Mouse (Mus musculus): ENCODE measurements at regions not wholly inside any gene's neighbourhood (a gene's known extent, or its start where the extent isn't known, plus 50 kb on each side); places are given as distances from the start of the nearest gene placed in this dataset.
A peak's percentile ranks its signal among the peaks of the same experiment; 100 is the strongest.
"Not testable (repeated sequence)": the region's sequence is repeated elsewhere in the genome, so short reads cannot be mapped to it uniquely, and the experiment has no call there.

GRCm38 (mm10) chr16:8246445-8246844 is 178.5 kb downstream of the Tmem114 start:
- DNase-seq (ENCODE audit: low read depth, low spot score), result no peak

GRCm38 (mm10) chr16:8245612-8246011 is 179.3 kb downstream of the Tmem114 start:
- DNase-seq (ENCODE audit: low read depth, low spot score), result no peak

GRCm38 (mm10) chr16:8234351-8234750 is 190.6 kb downstream of the Tmem114 start:
- no peak for DNase-seq (ENCODE audit: low read depth, low spot score)

GRCm38 (mm10) chr16:8232079-8232478 is 192.9 kb downstream of the Tmem114 start:
- no peak for DNase-seq (ENCODE audit: low read depth, low spot score)

GRCm38 (mm10) chr16:8223625-8224300 is 201.2 kb downstream of the Tmem114 start:
- peak; percentile 73 for DNase-seq (ENCODE audit: low read depth, low spot score)

GRCm38 (mm10) chr16:8208251-8209181 is 216.4 kb downstream of the Tmem114 start:
- no peak for DNase-seq (ENCODE audit: low read depth, low spot score)

GRCm38 (mm10) chr16:8205014-8205413 is 219.9 kb downstream of the Tmem114 start:
- no peak for DNase-seq (ENCODE audit: low read depth, low spot score)

- DNase-seq (ENCODE audit: low read depth, low spot score), result no peak
Observed at GRCm38 (mm10) chr16:8201306-8201705, 223.6 kb downstream of the Tmem114 start.

DNA sequence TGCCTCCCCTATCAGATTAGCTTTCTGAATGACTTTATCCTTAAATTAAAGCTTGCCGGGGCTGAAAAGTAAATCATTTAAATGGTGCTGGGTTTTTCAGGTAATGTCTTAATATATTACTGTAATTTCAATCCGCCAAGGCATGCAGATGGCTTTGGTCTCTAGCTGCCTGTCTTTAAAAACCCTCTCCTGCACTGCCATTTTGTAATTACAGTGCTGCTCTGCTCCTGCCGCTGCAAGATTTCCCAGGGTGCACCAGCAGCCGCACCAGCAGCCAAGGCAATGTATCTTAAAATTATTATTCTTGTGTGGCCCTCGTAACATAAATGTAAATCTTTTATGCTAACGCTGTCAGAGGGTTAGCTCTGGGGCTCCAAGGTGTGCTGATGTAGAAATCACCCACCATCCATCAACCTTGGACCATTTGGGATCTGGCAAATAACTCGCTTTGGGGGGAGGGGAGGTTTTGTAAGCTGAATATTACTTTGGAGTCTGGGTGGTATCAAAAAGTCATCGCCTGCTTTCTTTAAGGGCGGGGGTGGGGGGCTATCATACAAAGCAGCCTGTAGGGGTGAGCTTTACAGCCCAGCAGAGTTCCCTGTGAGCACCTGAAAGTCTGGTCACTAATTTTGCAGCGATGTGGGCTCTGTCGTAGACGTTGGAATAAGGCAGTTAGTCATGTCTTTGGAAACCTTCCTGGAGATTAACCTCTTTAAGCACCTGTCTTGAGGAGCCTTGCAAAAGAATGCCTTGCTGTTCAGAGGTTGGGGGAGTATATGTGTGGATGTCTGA is 226.0 kb downstream of the Tmem114 start:
- DNase-seq (ENCODE audit: low read depth, low spot score), result peak; percentile 49

- no peak for DNase-seq (ENCODE audit: low read depth, low spot score)
Observed at GRCm38 (mm10) chr16:8189472-8190240, 235.3 kb downstream of the Tmem114 start.

DNA sequence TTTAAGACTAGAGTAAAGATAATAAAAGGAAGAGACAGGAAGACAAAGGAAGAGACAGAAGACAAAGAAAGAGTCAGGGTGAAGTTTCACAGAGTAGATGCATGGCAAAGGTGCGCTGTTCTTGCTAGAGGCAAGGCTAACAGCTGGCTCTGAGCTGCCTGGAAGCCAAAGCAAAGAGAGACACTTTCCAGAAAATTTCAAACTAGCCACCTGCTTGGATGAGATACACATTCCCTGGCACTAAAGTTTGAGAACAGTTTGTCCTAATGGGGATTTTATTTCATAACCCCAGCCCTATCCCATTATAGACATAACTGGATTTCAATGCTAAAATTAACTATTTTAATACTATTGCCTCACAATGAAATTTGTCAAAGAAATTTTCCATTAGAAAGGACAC is 235.9 kb downstream of the Tmem114 start:
- no peak for DNase-seq (ENCODE audit: low read depth, low spot score)

DNA sequence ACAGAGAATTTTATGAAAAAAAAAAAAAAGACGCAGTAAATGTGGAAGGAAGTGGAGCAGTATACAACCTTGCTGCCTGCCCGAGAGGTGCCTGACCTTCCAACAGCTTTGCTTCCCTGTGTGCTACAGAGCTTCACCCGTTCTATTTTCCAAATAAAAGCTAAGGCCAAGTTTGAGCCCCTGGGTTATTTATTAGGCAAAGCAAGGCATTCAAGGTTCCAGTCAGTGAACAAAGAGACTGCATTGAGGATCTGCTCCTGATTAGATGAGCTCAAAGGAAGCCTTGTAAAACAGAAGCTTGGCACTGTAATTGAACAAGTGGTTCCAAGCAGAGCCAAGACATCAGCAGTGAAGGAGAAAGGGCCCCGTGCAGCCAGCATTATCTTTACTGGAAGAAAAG is 236.4 kb downstream of the Tmem114 start:
- DNase-seq (ENCODE audit: low read depth, low spot score), result no peak

GRCm38 (mm10) chr16:8184781-8185180 is 240.2 kb downstream of the Tmem114 start:
- DNase-seq (ENCODE audit: low read depth, low spot score), result no peak

GRCm38 (mm10) chr16:8178946-8179345 is 246.0 kb downstream of the Tmem114 start:
- no peak for DNase-seq (ENCODE audit: low read depth, low spot score)

DNA sequence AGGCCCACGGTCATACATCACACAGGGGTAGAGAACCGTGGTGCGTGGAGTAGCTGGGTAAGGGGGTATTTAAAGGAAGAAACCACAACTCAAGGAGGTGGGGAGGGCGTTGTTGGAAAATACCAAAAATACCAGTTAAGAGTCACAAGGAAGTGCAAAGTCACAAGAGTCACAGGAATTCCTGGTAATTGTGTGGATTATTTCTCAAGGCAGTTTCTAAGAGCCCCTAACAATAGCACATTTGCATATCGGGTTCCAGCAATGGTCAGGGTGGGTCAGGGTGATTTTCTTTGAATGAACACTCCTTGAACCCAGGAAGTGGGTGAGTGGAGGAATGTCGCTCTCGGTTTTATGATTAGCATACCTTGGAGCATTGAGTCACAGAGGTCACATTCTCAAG is 247.7 kb downstream of the Tmem114 start:
- not testable (repeated sequence) for DNase-seq (ENCODE audit: low read depth, low spot score)

- DNase-seq (ENCODE audit: low read depth, low spot score), result no peak
Observed at GRCm38 (mm10) chr16:8176126-8176525, 248.8 kb downstream of the Tmem114 start.
